Mouse (Mus musculus) lung, embryonic 14.5 days (tissue): ENCODE measurements around the gene Lemd2. TPM values are rescaled to one million over a fixed set of nuclear protein-coding genes. Genes with fewer than 3 reads are reported as not detected.
A peak's percentile ranks its signal among the peaks of the same experiment; 100 is the strongest.

Experiments
- ATAC-seq: fragments of 200-750 bp; cut with Nextera tagmentation; 2 replicates; pipeline ENCODE4 v1.8.0; 2017; ENCODE audit warnings: mild to moderate bottlenecking, moderate TSS enrichment, moderate library complexity; ENCODE audit not compliant: insufficient read depth
- DNase-seq: peaks from one replicate; pipeline ENCODE4 v3.0.0-alpha.2; 2015
- H3K27ac ChIP-seq: fragments of 300-500 bp; sonication (generic); 2 replicates; pipeline ENCODE4 v1.5.1; 2014; ENCODE audit warnings: low read depth, mild to moderate bottlenecking, moderate library complexity
- H3K27me3 ChIP-seq: fragments of 300-500 bp; sonication (generic); 2 replicates; pipeline ENCODE4 v1.6.1; 2014; ENCODE audit warnings: low read length, control low read depth; ENCODE audit not compliant: insufficient read depth
- H3K36me3 ChIP-seq: fragments of 300-500 bp; sonication (generic); 2 replicates; pipeline ENCODE4 v1.6.1; 2014; ENCODE audit warnings: control low read depth; ENCODE audit not compliant: insufficient read depth
- H3K4me1 ChIP-seq: fragments of 300-500 bp; sonication (generic); 2 replicates; pipeline ENCODE4 v1.6.1; 2014; ENCODE audit warnings: antibody characterized with exemption, control low read depth; ENCODE audit not compliant: insufficient read depth
- H3K4me2 ChIP-seq: fragments of 300-500 bp; sonication (generic); 2 replicates; pipeline ENCODE4 v1.6.1; 2014; ENCODE audit warnings: mild to moderate bottlenecking
- H3K4me3 ChIP-seq: fragments of 300-500 bp; sonication (generic); 2 replicates; pipeline ENCODE4 v1.5.1; 2014; ENCODE audit warnings: low read depth, low read length
- H3K9ac ChIP-seq: fragments of 300-500 bp; sonication (generic); 2 replicates; pipeline ENCODE4 v1.6.1; 2014
- H3K9me3 ChIP-seq: fragments of 300-500 bp; sonication (generic); 2 replicates; pipeline ENCODE4 v1.6.1; 2016; ENCODE audit warnings: low read depth, low read length, control low read depth
- CTCF ChIP-seq: IDR thresholded peaks from 2 replicates; pipeline ENCODE4 v1.5.1; 2016; ENCODE audit warnings: antibody characterized with exemption, low read depth
- WGBS: fragments of 180-500 bp; shearing (Covaris S2); extraction: QIAGEN DNeasy Blood & Tissue Kit; methylation state at CpG from one replicate; pipeline ENCODE4 v1.1.7; 2014; 5-methylcytosine and 5-hydroxymethylcytosine counted together
- polyA plus RNA-seq: library from polyadenylated mRNA; unstranded; fragments of >200 nt; fragmentation: Nextera tagmentation; extraction: Ambion mirVana; gene quantifications from 2 replicates; pipeline ENCODE4 v1.2.1, GENCODE M21; 2014

The Lemd2 gene
- polyA plus RNA-seq, 1 experiment from 2014 or later: 20.4 TPM

GRCm38 (mm10) chr17:27242194-27243189 is 38.2 kb upstream of the Lemd2 start:
- H3K4me2 ChIP-seq: no peak overlapping the region
- ATAC-seq (no peak), DNase-seq (peak; percentile 75)
- H3K27ac ChIP-seq: 0 out of 2 replicates have a peak overlapping the region, but pooled peaks have one; percentile 30
- H3K9me3 ChIP-seq: no peaks in the 10 kb centered on the region
- H3K4me1 ChIP-seq: peaks cover 18% of the 10 kb centered on the region
- WGBS: 51% methylated on average over 18 of the region's 18 CpGs
- no peak overlapping the region for H3K4me3 ChIP-seq
- H3K27me3 ChIP-seq: no peaks in the 10 kb centered on the region
- no peak for TF ChIP-seq CTCF
- H3K9ac ChIP-seq: no peak overlapping the region
- H3K36me3 ChIP-seq: no peaks in the 10 kb centered on the region

DNA sequence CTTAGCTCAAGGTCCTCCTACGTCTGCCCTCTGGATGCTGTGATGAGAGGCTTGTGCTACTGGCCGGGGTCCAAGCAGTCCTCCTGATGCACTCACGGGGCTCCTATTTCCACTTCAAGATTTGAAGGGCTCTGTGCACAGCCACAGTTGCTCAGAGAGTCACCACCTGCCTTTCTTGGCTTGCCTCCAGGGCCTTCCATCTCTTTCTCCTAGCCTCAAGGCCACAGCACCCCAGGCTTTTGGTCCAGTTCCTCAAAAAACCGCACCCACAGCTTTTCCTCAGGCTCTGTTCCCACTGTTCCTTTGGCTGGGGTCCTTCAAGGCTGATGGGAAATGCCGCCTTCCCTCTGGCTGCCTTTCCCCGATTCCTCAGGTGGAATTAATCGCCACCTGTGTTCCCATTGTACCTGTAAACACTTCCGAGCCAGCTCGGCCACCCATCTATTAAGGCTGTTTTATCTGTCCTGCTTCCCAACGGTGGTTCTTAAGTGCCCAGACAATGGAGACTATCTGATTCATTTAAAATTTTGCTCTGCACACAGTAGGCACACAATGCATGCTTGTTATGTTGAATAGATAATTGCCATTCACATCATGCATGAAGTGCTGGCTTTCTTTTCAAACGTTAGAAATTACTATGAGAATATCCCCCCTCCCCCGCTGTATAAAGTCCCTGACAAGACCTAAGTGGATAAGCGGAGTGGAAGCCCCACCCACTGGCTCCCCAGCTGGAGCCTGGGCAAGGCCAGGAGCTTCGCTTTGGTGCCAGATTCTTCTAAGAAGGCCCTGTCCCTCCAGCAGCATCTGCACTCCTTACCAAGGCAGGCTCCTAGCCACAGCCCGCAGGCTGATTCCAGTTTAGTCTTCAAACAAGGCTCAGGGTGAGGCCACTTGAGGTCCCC is 36.5 kb upstream of the Lemd2 start:
- ATAC-seq (peak; percentile 78), DNase-seq (peak; percentile 84)
- Histone ChIP-seq H3K27me3 (no peaks in the 10 kb centered on the region), H3K27ac (peak overlapping the region; percentile 50; the same call in 1 of the 2 replicates), H3K9ac (no peak overlapping the region), H3K4me3 (no peak overlapping the region), H3K4me1 (peaks cover 18% of the 10 kb centered on the region), H3K4me2 (0 out of 2 replicates have a peak overlapping the region, but pooled peaks have one; percentile 4), H3K36me3 (no peaks in the 10 kb centered on the region), H3K9me3 (no peaks in the 10 kb centered on the region)
- no peak for TF ChIP-seq CTCF
- WGBS: 25% methylated on average over 15 of the region's 15 CpGs

GRCm38 (mm10) chr17:27239941-27240340 is 35.7 kb upstream of the Lemd2 start:
- ATAC-seq (no peak), DNase-seq (no peak)
- Histone ChIP-seq H3K9ac (no peak overlapping the region), H3K36me3 (no peaks in the 10 kb centered on the region), H3K4me3 (no peak overlapping the region), H3K27ac (no peak overlapping the region), H3K4me1 (peaks cover 18% of the 10 kb centered on the region), H3K9me3 (no peaks in the 10 kb centered on the region), H3K27me3 (no peaks in the 10 kb centered on the region), H3K4me2 (no peak overlapping the region)
- TF ChIP-seq CTCF: no peak
- WGBS: 89% methylated on average over 5 of the region's 5 CpGs

DNA sequence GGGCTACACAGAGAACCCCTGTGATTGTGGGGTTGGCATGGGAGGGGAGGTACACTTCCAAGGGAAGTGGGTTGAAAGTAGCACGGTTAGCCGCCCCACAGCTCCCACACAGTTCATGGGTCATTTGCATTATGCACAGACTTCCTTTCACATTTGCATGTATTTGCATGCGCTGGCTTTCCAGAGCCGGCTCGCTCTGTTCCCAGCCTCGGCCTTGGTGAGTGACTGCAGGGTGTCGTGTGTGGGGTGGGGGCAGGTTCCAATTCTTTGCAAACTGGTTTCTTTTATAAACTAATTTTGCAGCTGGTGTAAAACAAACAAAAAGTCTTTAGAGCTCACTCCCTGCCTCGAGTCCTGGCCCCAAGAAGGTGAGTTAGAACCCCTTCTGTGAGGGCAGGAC is 34.4 kb upstream of the Lemd2 start:
- H3K4me2 ChIP-seq: no peak overlapping the region
- no peak overlapping the region for H3K4me3 ChIP-seq
- H3K9ac ChIP-seq: no peak overlapping the region
- H3K27me3 ChIP-seq: no peaks in the 10 kb centered on the region
- ATAC-seq: no peak
- no peak for DNase-seq
- H3K9me3 ChIP-seq: no peaks in the 10 kb centered on the region
- WGBS: 42% methylated on average over 8 of the region's 8 CpGs
- peaks cover 18% of the 10 kb centered on the region for H3K4me1 ChIP-seq
- H3K27ac ChIP-seq: no peak overlapping the region
- no peak for TF ChIP-seq CTCF
- H3K36me3 ChIP-seq: no peaks in the 10 kb centered on the region

GRCm38 (mm10) chr17:27237731-27238130 is 33.5 kb upstream of the Lemd2 start:
- H3K27ac ChIP-seq: no peak overlapping the region
- no peak overlapping the region for H3K9ac ChIP-seq
- no peak for ATAC-seq
- no peak for TF ChIP-seq CTCF
- no peaks in the 10 kb centered on the region for H3K36me3 ChIP-seq
- no peaks in the 10 kb centered on the region for H3K27me3 ChIP-seq
- H3K9me3 ChIP-seq: no peaks in the 10 kb centered on the region
- no peak overlapping the region for H3K4me3 ChIP-seq
- peaks cover 16% of the 10 kb centered on the region for H3K4me1 ChIP-seq
- WGBS: 78% methylated on average over 8 of the region's 8 CpGs
- no peak overlapping the region for H3K4me2 ChIP-seq
- no peak for DNase-seq

DNA sequence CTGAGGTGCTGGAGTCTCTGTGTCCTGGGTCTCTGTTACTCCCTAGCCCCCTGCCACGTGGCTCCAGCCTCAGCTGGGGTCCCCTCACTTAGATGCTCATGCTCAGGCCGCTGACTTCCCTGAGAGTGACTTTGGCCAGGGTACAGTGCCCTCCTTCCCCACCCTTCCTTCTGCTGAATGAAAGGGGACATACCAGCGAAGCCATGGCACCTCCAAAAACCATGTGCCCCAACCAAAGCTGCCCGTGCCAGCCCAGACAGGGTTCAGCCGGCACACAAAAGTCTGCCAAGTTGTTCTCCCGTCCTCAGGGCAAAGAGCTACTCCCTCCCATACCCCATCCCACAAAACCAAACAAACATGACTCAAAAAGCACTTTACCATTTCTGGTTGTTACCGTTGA is 29.0 kb upstream of the Lemd2 start:
- ATAC-seq (no peak), DNase-seq (no peak)
- no peak for TF ChIP-seq CTCF
- 72% methylated on average over 7 of the region's 7 CpGs for WGBS
- H3K9ac ChIP-seq: no peak overlapping the region
- H3K4me1 ChIP-seq: no peaks in the 10 kb centered on the region
- no peak overlapping the region for H3K4me3 ChIP-seq
- H3K9me3 ChIP-seq: no peaks in the 10 kb centered on the region
- H3K27ac ChIP-seq: no peak overlapping the region
- H3K4me2 ChIP-seq: no peak overlapping the region
- H3K36me3 ChIP-seq: no peaks in the 10 kb centered on the region
- H3K27me3 ChIP-seq: no peaks in the 10 kb centered on the region
